Mouse (Mus musculus): ENCODE results near the gene Tmprss6.

The Tmprss6 gene

GRCm38 (mm10) chr15:78481448-78482000 is 13.1 kb upstream of the Tmprss6 start:
- no peak for DNase-seq

GRCm38 (mm10) chr15:78480991-78481390 is 12.6 kb upstream of the Tmprss6 start:
- DNase-seq: no peak

- DNase-seq: no peak
Measured at GRCm38 (mm10) chr15:78480111-78480510, 11.7 kb upstream of the Tmprss6 start.

GRCm38 (mm10) chr15:78479470-78479869 is 11.0 kb upstream of the Tmprss6 start:
- peak; percentile 8 for DNase-seq

- DNase-seq: no peak
Measured at GRCm38 (mm10) chr15:78478073-78478472, 9.6 kb upstream of the Tmprss6 start.

- DNase-seq: no peak
Measured at GRCm38 (mm10) chr15:78476878-78477277, 8.4 kb upstream of the Tmprss6 start.

GRCm38 (mm10) chr15:78475604-78476031 is 7.2 kb upstream of the Tmprss6 start:
- no peak for DNase-seq

GRCm38 (mm10) chr15:78473442-78473841 is 5.0 kb upstream of the Tmprss6 start:
- no peak for DNase-seq

GRCm38 (mm10) chr15:78471902-78472301 is 3.5 kb upstream of the Tmprss6 start:
- DNase-seq: no peak

- no peak for DNase-seq
Measured at GRCm38 (mm10) chr15:78470495-78471276, 2.3 kb upstream of the Tmprss6 start.

GRCm38 (mm10) chr15:78467570-78467969 is 864 bp downstream of the Tmprss6 start:
- DNase-seq: no peak

GRCm38 (mm10) chr15:78466809-78467208 is 1.6 kb downstream of the Tmprss6 start:
- no peak for DNase-seq

- no peak for DNase-seq
Measured at GRCm38 (mm10) chr15:78462981-78463380, 5.5 kb downstream of the Tmprss6 start.

- DNase-seq: no peak
Measured at GRCm38 (mm10) chr15:78457193-78457592, 11.2 kb downstream of the Tmprss6 start.

GRCm38 (mm10) chr15:78456051-78456450 is 12.4 kb downstream of the Tmprss6 start:
- no peak for DNase-seq

GRCm38 (mm10) chr15:78455168-78455567 is 13.3 kb downstream of the Tmprss6 start:
- DNase-seq: no peak

GRCm38 (mm10) chr15:78452929-78453328 is 15.5 kb downstream of the Tmprss6 start:
- no peak for DNase-seq

- DNase-seq: no peak
Measured at GRCm38 (mm10) chr15:78451201-78451600, 17.2 kb downstream of the Tmprss6 start.

GRCm38 (mm10) chr15:78450419-78450768 is 18.0 kb downstream of the Tmprss6 start:
- DNase-seq: no peak

- peak; percentile 76 for DNase-seq
Measured at GRCm38 (mm10) chr15:78449694-78450418, 18.6 kb downstream of the Tmprss6 start.

GRCm38 (mm10) chr15:78449131-78449530 is 19.3 kb downstream of the Tmprss6 start:
- DNase-seq: no peak

GRCm38 (mm10) chr15:78447746-78448535 is 20.5 kb downstream of the Tmprss6 start:
- peak; percentile 92 for DNase-seq

- DNase-seq: no peak
Measured at GRCm38 (mm10) chr15:78447121-78447520, 21.3 kb downstream of the Tmprss6 start.

Data from right cerebral cortex, adult 18-20 months (tissue).